Mouse (Mus musculus) 3T3-L1 (cell line): Measurements from ENCODE around the gene Bcl9.

Experiments used
- DNase-seq: peaks from one replicate; pipeline ENCODE4 v3.0.0-alpha.2; 2015; ENCODE audit warnings: low read depth, low spot score

Bcl9 gene

GRCm38 (mm10) chr3:97178885-97179284, 118.8 kb downstream of the Bcl9 start:
- DNase-seq: no peak

GRCm38 (mm10) chr3:97172632-97173031, 125.1 kb downstream of the Bcl9 start:
- no peak for DNase-seq

- no peak for DNase-seq
Observed at GRCm38 (mm10) chr3:97172231-97172630, 125.5 kb downstream of the Bcl9 start.

- no peak for DNase-seq
Observed at GRCm38 (mm10) chr3:97171531-97171930, 126.2 kb downstream of the Bcl9 start.

- DNase-seq: no peak
Observed at GRCm38 (mm10) chr3:97167126-97167525, 130.6 kb downstream of the Bcl9 start.

- DNase-seq: no peak
Observed at GRCm38 (mm10) chr3:97164477-97164876, 133.2 kb downstream of the Bcl9 start.

GRCm38 (mm10) chr3:97161773-97162172, 135.9 kb downstream of the Bcl9 start:
- DNase-seq: no peak

GRCm38 (mm10) chr3:97160908-97161307, 136.8 kb downstream of the Bcl9 start:
- DNase-seq: no peak

GRCm38 (mm10) chr3:97159986-97160385, 137.7 kb downstream of the Bcl9 start:
- DNase-seq: no peak

- no peak for DNase-seq
Observed at GRCm38 (mm10) chr3:97159509-97159850, 138.2 kb downstream of the Bcl9 start.

- DNase-seq: peak; percentile 85
Observed at GRCm38 (mm10) chr3:97158611-97159508, 138.9 kb downstream of the Bcl9 start, which contains the start of gene Acp6. Gene Acp6, plus strand, starts transcription at chr3:97158777.

- peak; percentile 67 for DNase-seq
Observed at GRCm38 (mm10) chr3:97157958-97158599, 139.6 kb downstream of the Bcl9 start.

- DNase-seq: no peak
Observed at GRCm38 (mm10) chr3:97157308-97157707, 140.4 kb downstream of the Bcl9 start.

GRCm38 (mm10) chr3:97156431-97156830, 141.3 kb downstream of the Bcl9 start:
- no peak for DNase-seq
